Mouse (Mus musculus) left cerebral cortex, adult 11 months (tissue): ENCODE results near the gene Map3k4.

Experiments
- DNase-seq: peaks from one replicate; pipeline ENCODE4 v3.0.0; 2022; ENCODE audit warnings: low spot score

The Map3k4 gene

DNA sequence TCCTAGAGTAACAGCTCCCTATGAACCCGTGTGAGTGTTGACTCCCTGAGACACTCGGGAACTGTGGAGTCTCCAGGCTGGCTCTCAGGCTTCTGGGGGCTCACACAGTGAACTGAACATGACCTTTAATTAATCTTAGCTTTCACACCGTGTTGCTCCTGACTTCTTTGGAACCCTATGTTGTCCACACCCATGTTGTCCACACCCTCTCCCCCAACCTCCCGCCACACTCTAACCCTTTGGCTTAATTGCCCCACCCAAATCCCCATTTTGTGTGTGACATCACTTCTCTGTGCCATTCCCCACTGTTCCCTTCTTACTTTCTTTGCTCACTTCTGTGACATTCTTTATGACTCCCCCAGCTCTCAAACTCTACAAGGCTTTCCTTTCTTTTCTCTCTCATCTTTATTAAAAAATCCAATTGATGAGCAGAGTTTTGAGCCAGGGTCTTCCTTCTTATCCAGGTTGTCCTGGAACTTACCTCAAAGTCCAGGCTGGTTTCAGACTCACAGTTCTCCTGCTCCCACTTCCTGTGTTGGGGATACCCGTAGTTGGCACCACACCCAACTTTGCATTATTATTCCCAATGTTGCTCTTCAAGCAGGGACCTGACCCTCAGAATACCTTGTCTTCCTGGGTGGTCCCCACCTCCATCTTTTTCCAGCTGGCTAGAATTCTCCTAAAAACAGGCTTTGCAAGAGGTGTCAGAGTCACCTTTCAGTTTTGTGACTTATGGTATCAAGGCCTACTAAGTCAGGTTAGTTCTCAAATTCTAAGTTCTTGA lies 135.7 kb downstream of the Map3k4 start:
- DNase-seq: no peak

DNA sequence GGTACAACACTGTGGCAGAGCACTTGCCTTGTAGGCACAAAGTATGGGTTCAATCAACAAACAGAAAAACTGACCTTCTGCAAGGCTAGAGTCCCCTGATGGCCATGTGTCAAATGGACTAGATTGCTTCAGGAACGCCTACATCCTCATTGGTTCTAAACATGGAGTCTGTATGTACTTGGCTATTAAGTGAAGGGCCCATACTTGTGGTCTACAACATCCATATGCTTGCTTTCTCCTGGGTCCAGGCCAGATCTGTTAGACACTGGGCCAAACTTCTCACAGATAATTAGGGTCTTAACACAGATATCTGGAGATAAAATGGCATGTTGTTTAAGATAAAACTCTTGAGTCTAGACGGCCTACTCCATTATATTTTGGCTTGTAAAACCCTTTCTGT lies 138.8 kb downstream of the Map3k4 start:
- no peak for DNase-seq

DNA sequence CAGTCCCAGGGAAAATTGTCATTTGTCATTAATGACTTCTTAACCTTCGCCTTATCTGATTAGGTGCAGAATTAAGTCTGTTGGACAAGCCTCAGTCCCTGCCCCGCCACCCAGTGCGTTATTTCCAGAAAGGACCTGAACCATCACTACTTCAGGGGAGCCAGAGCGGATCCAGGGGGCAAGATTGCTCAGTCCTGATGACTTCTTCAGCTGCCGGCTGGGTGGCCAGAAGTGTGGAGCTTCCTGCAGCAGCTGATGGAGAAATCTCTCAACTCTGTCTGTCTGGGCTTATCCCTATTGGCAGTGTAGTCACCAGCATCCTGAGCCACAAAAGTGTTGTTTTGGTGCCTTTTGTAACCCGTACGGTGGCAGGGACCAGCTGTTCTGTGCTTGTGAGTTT lies 139.3 kb downstream of the Map3k4 start:
- DNase-seq: no peak
